Mouse (Mus musculus): ENCODE measurements around the gene Agpat3.
A peak's percentile ranks its signal among the peaks of the same experiment; 100 is the strongest.

Agpat3 gene

DNA sequence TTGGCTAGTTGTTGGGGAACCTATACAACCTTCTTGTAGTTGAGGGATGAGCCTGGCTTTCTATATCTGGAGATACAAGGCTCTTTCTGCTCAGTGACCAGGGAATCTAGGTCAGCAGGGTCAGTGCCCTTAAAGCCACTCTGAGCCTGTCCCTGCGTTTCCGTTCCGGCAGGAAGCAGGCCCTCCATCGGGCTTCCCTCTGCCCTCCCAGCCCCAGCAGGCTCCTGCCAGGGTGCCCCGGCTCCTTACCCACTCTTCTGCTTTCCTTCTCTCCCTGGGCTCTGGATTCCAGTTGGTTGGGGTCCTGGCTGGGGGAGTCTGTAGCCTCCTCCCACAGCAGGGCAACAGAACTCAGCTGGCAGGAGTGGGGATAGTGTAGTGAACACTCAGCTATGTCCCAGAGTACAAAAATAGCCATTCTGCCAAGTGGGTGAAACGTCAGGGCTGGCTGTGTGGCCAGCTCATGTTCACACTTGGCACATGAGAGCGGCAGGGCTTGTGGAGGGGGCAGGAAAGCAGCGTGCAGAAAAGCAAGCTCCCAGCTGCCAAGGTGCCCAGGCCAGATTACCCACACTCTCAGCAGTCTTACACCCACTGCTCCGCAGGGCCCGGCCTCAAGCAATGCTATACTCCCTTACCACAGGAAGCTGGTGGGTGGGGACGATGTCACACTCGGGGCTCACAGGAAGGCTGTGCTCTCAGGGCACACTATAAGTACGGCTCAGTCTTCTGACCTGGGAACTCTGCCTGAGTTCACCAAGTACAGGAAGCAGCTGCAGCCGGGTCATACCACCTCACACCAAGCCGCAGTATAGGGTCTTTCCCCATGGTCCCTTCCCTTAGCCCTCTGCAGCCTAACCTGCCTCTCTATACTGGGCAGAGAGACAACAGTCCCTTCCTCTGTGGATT lies 54.5 kb downstream of the Agpat3 start:
- no peak for DNase-seq (ENCODE audit: extremely low spot score, low spot score)

DNA sequence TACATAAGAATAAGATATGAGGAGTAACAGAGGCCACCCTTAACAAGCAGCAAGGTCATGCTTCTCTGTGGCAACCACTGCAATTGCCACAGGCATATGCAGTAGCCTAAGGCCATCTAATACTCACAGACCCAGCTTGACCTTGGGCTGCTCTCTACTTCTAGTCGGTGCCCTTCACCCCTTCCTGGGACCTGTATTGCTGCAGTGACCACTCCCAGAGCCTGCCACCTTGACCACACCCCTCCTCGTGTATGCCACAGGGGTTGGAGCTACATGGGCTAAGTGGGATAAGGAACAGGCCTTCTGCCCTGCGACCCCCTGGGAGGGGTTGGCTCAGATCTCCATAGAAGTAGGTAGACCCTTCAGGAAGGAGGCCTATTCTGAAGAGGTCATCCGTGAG lies 55.3 kb downstream of the Agpat3 start:
- no peak for DNase-seq (ENCODE audit: extremely low spot score, low spot score)

DNA sequence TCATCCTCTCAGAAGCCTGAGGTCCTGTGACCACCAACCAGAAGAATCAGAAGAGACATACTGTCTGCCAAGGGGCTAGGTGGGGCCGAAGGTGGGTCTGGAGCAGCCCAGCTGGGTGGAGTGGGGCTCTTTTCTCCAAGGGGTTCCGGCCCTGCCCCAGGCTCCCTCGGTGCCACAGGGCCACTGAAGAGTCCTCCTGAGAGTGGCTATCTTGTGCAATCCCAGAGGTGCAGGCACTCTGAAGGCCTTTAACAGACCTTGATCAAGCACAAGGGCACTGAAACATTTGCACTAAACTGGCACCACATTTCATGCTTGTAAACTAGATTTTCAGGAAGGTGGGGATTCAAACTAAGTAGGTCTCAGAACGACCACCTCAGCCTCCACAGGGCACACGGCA lies 55.9 kb downstream of the Agpat3 start:
- no peak for DNase-seq (ENCODE audit: extremely low spot score, low spot score)

DNA sequence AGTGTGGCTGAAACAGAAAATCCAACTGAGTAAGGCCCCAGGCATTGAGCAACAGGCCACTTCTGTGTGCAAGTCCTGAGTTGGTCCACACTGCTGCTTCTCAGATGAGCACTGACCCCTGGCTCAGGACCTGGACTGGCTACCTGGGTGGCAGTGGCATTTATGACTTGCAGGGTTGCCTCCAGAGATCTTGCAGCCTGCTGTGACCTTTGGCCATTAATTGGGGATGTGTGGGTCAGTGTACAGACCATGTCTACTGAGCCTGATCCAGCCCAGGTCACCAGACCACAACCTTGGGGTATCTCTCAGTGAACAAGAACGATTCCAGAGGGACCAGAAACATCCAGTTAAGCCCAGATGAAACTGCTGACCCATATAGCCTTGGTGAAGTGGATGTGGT lies 58.7 kb downstream of the Agpat3 start:
- no peak for DNase-seq (ENCODE audit: extremely low spot score, low spot score)

DNA sequence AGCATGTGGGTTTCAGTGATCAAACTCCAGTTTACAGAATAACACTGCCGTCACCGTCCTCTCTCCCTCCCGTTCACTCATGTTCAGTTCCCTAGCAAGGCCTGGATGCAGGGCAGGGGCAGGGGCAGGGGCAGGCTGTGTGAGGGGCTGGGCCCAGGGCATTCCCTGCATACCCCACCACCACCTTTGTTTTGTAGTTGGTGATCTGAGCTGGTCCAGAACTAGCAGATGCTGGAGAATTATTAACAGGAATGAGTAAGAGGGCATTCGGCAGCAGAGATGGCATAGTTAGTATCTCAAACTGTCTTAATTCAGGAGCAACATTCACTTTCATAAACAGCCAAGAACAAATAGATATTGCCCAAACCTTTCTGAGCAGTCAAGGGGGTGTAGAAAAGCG lies 59.9 kb downstream of the Agpat3 start:
- no peak for DNase-seq (ENCODE audit: extremely low spot score, low spot score)

DNA sequence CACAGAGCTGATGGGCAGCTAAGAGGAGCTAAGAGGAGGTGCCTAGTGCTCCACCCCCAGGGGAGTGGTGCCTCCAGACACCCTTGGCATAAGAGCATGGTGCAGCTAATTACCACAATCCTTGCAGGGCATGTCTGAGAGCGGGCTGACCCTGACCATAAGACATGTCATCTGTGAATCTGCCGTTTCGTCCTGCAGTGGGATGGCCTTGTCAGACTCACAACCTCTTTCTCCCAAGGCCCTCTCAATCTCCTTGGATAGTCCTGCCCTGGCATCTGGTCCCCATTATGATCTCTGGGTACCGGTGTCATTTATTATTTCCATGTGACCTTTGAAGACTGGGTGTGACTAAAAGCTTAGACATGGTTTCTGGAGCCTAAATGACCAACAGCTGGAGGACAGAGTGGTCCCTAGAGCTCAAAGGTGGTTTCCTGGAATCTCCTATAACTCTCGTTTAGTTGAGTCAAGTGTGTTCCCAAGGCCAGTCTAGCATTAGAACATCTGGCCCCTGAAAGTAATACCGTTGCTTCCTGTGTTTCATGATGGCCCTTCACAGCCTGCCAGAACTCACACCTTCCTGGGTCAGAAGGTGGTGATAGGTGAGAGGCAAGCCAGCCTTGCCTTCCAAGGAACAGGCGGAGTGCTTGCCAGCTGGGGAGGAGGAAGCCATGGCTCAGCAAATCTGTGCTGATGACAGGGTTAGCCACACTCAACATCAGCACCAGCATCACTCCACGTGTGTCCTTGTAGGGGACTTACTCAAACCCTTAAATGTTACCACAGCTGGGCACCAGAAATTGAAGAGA lies 61.4 kb downstream of the Agpat3 start:
- peak; percentile 21 for DNase-seq (ENCODE audit: extremely low spot score, low spot score)

DNA sequence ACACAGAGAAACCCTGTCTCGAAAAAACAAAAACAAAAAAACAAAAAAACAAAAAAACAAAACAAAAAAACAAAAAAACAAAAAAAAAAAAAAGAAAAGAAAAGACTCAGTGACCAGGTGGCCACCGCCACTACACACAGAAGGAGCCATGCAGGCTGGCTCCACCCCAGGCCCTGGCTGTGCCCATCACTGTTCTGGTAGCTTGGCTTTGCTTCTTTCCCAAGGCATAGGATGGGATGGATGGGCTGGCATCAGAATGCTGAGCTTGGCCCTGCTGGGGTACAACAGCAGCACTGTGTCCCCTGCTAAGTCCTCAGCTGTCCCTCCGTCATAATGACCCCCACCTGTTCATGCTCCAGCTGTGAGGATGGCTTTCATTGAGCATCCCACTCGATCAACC lies 63.4 kb downstream of the Agpat3 start:
- no peak for DNase-seq (ENCODE audit: extremely low spot score, low spot score)

DNA sequence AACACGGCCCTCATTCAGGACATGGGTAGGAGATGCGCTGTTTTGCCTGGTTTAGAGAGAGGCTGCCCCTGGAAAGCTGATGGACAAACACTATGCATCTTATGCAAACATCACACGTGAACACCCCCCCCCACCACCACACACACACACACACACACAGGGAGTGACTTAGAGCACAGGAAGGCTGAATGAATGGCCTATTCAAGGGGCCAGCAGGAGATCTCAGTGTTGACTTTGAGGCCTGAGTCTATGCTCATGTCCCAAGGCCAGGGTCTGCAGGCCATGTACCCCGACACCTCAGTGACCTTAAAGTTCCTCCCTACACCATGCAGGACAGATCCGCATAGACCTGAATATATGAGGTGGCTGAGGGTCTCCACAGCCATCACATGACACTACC lies 64.2 kb downstream of the Agpat3 start:
- DNase-seq (ENCODE audit: extremely low spot score, low spot score) = no peak

DNA sequence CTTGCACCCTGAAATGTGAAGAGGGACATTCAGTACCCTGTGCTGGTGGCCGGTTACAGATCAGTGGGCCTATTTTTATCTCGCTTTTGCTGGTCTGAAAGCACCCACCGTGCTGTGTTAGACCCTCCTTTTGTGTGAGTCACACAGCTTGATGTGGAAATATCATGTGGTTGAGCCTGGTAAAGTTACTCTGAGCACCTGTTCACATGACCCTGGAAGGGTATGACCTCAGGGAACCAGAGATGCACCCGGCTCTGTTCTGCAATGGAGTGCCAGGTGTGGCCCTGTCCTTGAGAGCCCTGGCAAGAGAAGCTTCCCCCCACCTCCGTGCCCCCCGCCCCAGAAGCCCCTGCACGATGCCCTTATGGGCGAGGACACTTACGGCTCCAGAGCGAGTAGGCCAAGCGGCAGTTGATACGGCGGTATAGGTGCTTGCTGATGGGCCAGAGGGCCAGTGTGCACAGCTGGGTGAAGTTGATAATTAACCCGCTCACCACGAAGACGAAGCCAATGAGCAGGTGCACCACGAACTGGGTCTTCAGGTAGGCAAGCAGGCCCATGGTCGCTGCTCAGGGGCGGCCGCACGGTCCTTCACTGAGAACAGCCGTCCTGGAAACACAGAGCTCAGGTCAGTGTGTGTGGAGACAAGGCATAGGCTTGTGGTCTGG lies 64.7 kb downstream of the Agpat3 start:
- no peak for DNase-seq (ENCODE audit: extremely low spot score, low spot score)

DNA sequence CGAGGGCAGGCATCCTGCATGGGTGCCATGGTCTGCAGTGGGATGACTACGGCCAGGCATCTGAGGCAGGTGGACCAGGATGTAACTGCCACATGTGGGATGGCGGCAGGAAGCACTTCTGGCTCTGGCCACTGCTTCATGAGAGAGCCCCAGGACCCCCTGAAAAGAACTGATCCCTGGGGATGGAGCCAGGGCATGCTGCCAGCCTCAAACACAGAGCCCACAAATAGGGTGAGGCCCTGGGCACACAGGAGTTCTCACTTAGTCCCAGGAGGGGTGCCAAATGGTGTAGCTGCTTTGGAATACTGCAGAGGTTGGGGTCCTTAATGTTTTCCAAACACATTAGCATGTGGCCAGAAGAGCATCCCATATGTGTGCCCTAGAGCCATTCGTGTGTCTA lies 66.3 kb downstream of the Agpat3 start:
- no peak for DNase-seq (ENCODE audit: extremely low spot score, low spot score)

DNA sequence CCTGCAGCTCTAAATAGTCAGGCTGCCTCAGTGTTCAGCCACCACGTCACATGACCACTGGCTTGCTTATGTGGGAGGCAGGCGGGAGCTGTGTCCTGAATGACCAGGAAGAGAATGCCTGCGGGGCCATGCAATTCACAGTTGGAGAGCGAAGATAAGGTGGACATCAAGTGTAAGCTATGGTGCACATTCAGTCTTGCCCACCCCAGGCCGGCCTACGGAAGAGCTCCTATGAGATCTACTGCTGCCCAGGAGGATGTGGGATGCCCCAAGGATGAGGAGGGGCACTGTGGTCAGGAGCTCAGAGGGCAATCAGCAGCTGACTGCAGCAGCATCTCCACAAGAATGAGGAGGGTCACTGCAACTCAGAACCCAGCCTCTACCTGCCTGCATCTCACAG lies 66.9 kb downstream of the Agpat3 start:
- DNase-seq (ENCODE audit: extremely low spot score, low spot score) = no peak

DNA sequence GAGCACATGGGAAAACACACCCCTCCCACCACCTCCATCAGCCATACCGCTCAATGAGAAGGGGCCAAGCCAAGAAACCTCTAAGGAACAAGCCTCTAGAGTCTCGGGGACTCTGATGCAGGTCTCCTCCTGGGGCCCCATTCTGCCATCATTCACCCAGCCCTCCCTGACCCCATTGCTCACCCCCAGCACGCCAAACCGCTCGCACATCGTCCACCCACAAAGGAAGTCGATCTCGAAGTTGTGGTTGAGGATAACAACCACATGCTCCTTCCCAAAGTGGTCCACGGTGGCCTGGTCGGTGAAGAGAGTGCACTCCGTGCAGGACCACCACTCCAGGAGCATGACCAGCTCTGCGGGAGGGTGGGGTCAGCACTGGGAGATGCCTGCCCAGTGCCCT lies 67.5 kb downstream of the Agpat3 start:
- no peak for DNase-seq (ENCODE audit: extremely low spot score, low spot score)

DNA sequence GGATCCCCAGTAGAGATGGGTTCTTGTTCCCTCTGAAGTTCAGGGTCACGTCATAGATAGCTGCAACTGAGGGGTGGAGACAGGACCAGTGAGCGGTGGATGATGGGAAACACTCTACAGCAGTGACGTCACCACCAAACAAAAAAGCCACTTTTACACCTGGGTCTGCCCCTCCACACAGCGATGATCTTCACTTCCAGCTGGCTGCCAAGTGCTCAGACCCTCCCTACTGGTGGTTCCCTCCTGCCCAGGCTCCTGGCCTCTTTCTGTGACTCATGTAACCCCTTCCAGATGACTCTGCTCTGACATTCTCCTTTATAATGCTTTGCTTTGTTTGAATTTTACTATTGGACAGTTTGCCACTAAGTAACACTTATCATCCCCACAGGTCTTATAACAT lies 69.9 kb downstream of the Agpat3 start:
- no peak for DNase-seq (ENCODE audit: extremely low spot score, low spot score)

DNA sequence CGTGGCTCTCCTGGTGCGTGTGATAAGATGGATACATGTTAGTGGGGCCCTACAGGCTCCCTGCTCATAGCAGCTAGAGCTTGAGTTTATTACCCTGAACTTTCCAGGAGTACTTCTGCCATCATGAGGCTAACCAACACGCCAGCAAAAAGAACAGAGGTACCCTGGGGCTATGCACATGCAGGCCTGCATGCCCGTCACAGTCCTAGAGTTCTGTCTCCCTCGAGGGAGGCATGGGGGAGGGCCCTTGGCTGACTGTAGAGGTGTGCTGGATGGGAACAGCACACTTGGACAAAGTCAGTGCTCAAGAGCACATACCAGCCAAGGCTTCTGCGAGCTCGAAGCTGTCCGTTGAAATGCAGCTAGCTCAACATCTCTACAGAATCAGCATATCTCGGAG lies 71.8 kb downstream of the Agpat3 start:
- no peak for DNase-seq (ENCODE audit: extremely low spot score, low spot score)

DNA sequence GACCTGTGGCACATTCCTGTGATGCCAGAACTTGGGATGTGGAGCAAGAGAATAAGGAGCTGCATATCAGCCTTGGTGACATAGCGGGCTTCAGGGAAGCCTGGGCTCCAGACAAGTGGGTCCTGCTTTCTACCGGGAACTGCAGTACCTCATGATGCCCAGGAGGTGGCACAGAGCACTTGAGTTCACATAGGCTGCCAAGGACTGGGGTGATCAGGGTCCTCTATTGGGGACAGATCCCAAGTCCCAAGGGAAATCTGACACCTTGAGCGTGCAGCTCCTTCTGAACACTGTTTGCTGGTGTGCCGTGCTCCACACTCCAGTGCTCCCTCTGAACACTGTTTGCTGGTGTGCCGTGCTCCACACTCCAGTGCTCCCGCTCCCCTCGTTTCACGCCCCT lies 73.1 kb downstream of the Agpat3 start:
- DNase-seq (ENCODE audit: extremely low spot score, low spot score) = peak; percentile 39

DNA sequence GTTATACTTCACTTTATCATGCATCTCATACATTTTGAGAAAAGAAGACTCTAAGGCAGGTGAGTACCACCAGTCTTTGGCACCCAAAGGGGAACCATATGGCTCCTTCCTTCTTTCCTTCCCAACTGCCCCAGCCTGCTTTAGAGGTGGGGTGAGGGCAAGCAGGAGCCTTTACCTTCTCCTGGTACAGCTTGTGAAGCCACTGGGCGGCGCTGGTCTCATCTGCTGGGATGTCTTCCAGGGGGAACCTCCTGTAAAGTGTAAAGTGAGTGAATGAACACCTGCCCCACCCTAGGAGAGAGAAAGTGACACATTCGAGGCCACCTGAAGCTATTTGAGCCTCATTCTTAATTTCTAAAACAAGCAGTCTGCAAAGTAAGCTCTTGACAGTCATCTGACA lies 74.5 kb downstream of the Agpat3 start:
- no peak for DNase-seq (ENCODE audit: extremely low spot score, low spot score)

DNA sequence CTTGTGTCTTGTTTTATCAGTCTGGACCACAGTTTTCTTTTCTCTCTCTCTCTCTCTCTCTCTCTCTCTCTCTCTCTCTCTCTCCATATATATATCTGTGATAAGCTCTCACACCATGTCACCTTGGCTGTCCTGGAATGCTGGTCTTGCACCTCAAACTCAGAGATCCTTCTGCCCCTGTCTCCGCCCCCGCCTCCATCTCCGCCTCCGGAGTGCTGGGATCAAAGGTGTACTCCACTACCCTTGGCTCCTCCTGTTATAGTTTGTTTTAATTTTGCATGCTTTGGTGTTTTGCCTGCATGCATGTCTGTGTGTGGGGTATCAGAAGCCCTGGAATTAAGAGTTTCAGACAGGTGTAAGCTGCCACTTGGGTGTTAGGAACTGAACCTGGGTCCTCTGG lies 76.0 kb downstream of the Agpat3 start:
- no peak for DNase-seq (ENCODE audit: extremely low spot score, low spot score)

DNA sequence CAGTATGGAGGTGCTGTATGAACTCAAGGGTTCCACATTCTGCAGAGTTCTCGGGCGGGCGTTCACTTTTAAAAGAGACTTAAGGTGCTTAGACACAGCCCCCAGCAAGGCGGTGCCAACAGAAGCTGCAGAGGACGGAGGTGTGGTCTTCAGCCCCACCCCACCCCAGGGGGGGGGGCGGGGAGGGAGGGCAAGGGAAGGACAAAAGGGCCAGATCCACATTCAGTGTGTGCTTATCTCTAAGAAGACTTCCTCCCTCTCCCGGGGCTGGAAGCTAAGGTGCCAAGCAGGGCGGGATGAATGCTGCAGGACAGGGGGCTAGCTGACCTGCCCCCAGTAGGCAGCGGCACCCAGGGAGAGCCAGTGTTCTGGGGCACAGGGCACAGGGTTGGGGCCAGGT lies 79.4 kb downstream of the Agpat3 start:
- DNase-seq (ENCODE audit: extremely low spot score, low spot score) = no peak

DNA sequence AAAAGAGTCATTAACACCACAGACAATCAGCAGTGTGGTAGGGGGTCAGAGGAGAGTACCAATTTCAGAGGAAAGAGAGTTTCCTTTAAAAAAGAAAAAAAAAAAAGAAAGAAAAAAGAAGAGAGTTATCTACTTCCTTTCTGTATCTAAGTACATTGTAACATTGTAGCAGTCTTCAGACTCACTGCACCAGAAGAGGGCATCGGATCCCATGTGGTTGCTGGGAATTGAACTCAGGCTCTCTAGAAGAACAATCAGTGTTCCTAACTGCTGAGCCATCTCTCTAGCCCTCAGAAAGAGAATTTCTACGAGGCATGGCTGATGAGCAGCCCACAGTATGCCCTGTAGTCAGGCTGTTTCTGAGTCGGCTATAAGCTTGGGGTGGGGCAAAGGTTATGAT lies 86.4 kb downstream of the Agpat3 start:
- DNase-seq (ENCODE audit: extremely low spot score, low spot score) = no peak

DNA sequence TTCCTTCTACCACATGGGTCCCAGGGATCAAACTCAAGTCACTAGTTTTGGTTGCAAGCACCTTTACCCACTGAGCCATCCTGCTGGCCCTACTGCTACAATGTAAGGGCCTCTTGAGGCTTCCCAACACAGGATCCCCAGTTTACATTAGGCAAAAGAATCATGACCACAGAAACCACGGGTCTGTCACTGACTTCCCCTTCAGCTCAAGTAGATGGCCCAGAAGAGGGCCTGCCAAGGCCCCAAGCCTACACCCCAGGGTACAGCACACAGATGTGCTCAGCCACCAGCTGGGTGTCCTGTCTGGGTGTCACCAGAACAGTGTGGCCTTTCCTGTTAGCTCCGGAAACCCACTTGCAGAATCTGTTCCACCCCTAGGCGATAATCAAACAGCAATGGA lies 87.6 kb downstream of the Agpat3 start:
- no peak for DNase-seq (ENCODE audit: extremely low spot score, low spot score)

DNA sequence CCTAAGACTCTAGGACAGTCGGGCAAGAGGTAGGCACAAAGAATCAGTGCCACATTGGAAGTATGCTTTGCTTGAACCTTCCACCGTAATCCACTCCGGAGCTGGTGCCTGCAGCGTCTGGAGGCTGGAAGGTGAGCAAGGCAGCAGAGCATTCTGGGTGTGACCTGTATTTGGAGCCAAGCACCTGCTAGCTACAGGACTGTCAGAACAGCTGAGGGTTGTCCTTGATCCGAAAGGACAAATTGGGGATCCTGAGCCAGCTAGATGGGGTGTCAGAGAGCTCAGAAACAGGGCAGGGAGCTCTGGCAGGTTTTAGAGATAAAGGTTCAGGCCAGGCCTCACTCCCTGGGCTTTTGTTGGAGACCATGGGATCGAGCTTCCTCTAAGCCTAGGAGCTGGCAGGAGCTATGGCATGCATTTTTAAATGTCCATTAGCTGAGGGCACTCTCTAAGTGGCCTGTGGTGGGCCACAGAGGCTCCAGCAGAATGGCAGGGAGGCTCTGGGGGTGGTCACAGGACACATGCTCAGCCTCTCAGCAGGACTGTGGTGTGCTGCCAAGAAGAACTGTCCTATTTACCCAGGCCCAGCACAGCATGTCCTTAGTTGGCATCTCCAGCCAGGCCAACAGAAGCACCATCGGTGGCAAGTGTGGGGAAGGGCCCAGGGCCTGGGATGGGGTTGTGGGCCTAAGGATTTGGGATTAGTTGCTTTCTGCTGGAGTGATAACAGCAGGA lies 91.2 kb downstream of the Agpat3 start:
- no peak for DNase-seq (ENCODE audit: extremely low spot score, low spot score)

DNA sequence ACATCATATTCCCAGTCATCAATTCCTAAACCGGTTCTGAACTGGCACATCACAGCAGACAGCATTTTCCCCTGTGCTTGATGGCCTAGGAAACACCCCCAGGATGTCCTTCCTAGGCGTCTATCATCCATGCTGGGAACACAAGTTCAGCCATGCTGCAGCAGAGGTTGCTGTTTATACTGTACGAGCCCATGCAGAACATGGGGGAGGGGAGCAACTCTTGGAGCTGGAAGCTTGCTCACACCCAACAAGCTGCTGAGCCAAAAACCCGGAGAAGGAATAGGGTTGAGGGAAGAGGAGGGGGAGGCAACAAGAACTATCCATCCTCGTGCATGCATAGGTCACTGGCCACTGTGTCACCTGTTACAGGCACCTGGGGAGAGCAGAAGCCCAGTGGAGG lies 92.0 kb downstream of the Agpat3 start:
- no peak for DNase-seq (ENCODE audit: extremely low spot score, low spot score)

All from neural tube, embryonic 10.5 days (tissue).